Mouse (Mus musculus): ENCODE measurements around the gene Pth1r. TPM values are rescaled to one million over a fixed set of nuclear protein-coding genes. Genes with fewer than 3 reads are reported as not detected.

The Pth1r gene
- polyA plus RNA-seq, 1 experiment: 24.2 TPM

- peak; percentile 29 for DNase-seq (ENCODE audit: low read depth)
- no peak for TF ChIP-seq CTCF (IDR thresholded peaks at IDR 0.05; ENCODE audit: borderline replicate concordance, extremely low read depth, insufficient read depth, insufficient read length)
- no peak for TF ChIP-seq POLR2A (IDR thresholded peaks at IDR 0.05; ENCODE audit: borderline replicate concordance, extremely low read depth, insufficient read depth, insufficient read length, poor library complexity, severe bottlenecking)
Observed at GRCm38 (mm10) chr9:110680736-110681507, 66.0 kb downstream of the Pth1r start.

GRCm38 (mm10) chr9:110678886-110679285 lies 68.1 kb downstream of the Pth1r start:
- no peak for TF ChIP-seq POLR2A (IDR thresholded peaks at IDR 0.05; ENCODE audit: borderline replicate concordance, extremely low read depth, insufficient read depth, insufficient read length, poor library complexity, severe bottlenecking)
- no peak for TF ChIP-seq CTCF (IDR thresholded peaks at IDR 0.05; ENCODE audit: borderline replicate concordance, extremely low read depth, insufficient read depth, insufficient read length)
- no peak for DNase-seq (ENCODE audit: low read depth)

DNA sequence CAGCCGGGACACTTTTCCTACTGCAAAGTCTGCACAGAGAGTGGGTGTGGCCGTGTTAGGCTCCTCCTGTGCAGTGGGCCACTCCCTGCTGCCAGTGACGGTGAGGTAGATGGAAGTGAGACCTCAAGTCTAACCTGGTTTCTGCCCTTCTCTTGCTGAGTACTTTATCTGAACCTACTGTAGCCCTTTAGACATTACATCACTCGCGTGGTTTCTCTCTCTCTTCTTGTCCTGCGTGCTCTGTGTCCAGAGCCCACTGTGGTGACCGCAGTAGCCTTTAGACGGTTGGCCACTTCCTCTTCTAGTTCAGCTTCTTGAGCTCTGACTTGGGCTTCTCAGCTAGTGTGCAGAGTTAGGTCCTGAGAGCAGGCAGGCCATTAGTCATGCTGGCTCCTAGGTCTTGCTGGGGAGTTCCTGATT lies 70.4 kb downstream of the Pth1r start:
- TF ChIP-seq CTCF (IDR thresholded peaks at IDR 0.05; ENCODE audit: borderline replicate concordance, extremely low read depth, insufficient read depth, insufficient read length) (no peak), POLR2A (IDR thresholded peaks at IDR 0.05; ENCODE audit: borderline replicate concordance, extremely low read depth, insufficient read depth, insufficient read length, poor library complexity, severe bottlenecking) (no peak)
- no peak for DNase-seq (ENCODE audit: low read depth)

DNA sequence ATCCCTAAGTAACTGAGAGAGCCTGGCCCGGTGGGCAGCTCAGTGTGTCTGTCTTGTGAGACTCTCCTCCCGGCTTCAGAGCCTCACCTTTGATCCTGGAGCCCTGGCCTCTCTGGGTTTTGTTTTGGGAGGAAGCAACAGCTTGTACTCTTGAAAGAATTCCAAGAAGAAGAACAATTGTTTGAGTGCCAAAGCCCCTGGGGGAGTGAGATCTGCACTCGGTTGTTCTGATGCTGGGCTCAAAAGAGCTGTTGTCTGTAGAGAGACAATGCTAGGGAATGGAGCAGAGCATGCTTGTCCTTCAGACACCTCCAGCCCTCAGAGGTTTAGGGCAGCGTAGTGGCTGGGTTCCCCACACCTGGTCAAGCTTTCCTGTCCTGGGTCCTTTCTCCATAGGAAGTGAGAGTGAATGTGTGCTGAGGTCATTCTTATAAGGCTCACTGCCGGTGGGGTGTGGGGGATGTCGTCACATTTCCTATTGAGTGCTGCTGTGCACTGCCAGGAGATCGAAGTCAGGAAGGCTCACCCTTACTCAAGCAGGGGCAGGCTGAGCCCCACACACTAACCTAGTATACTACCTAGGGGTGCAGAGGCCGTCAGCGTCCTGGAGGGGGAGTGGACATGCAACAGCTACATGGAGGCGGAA lies 73.7 kb downstream of the Pth1r start:
- TF ChIP-seq POLR2A (IDR thresholded peaks at IDR 0.05; ENCODE audit: borderline replicate concordance, extremely low read depth, insufficient read depth, insufficient read length, poor library complexity, severe bottlenecking): no peak
- no peak for TF ChIP-seq CTCF (IDR thresholded peaks at IDR 0.05; ENCODE audit: borderline replicate concordance, extremely low read depth, insufficient read depth, insufficient read length)
- DNase-seq (ENCODE audit: low read depth): no peak

- no peak for DNase-seq (ENCODE audit: low read depth)
- peak; percentile 70 for TF ChIP-seq CTCF (IDR thresholded peaks at IDR 0.05; ENCODE audit: borderline replicate concordance, extremely low read depth, insufficient read depth, insufficient read length)
- no peak for TF ChIP-seq POLR2A (IDR thresholded peaks at IDR 0.05; ENCODE audit: borderline replicate concordance, extremely low read depth, insufficient read depth, insufficient read length, poor library complexity, severe bottlenecking)
Observed at GRCm38 (mm10) chr9:110672462-110673106, 74.4 kb downstream of the Pth1r start.

Other genes starting within 250 kb of the Pth1r start
- 83.3 and 90.6 TPM in 2 replicates for gene Setd2, start 214.5 kb downstream of the Pth1r start, polyA plus RNA-seq (2012; rRNA removed)
- 25.1 and 33.9 TPM in 2 replicates for gene Nradd, start 122.7 kb downstream of the Pth1r start, polyA plus RNA-seq (2012; rRNA removed)
- gene Nbeal2, start 93.0 kb downstream of the Pth1r start, polyA plus RNA-seq (2012; rRNA removed): 11.8 and 15.5 TPM in 2 replicates
- 76.0 and 103 TPM in 2 replicates for gene Ccdc12, start 90.6 kb downstream of the Pth1r start, polyA plus RNA-seq (2012; rRNA removed)
- 0.30 and 0.37 TPM in 2 replicates for gene Myl3, start 5.3 kb downstream of the Pth1r start, polyA plus RNA-seq (2012; rRNA removed)
- gene Prss42, start 51.0 kb upstream of the Pth1r start, polyA plus RNA-seq (2012; rRNA removed): not detected in 2 replicates
- gene Prss44, start 66.8 kb upstream of the Pth1r start, polyA plus RNA-seq (2012; rRNA removed): not detected in 2 replicates
- not detected in 2 replicates for gene Prss43, start 79.5 kb upstream of the Pth1r start, polyA plus RNA-seq (2012; rRNA removed)
- gene Prss45, start 87.4 kb upstream of the Pth1r start, polyA plus RNA-seq (2012; rRNA removed): 0.09 TPM in 1 of 2 replicates, not detected in the other
- gene Prss46, start 97.4 kb upstream of the Pth1r start, polyA plus RNA-seq (2012; rRNA removed): not detected in 2 replicates
- gene Prss50, start 110.8 kb upstream of the Pth1r start, polyA plus RNA-seq (2012; rRNA removed): 0.06 and 0.08 TPM in 2 replicates
- 2.6 and 3.9 TPM in 2 replicates for gene Als2cl, start 132.7 kb upstream of the Pth1r start, polyA plus RNA-seq (2012; rRNA removed)
- gene Tmie, start 133.0 kb upstream of the Pth1r start, polyA plus RNA-seq (2012; rRNA removed): 0.61 and 1.1 TPM in 2 replicates
- not detected in 2 replicates for gene Fam240a, start 169.7 kb upstream of the Pth1r start, polyA plus RNA-seq (2012; rRNA removed)
- 0.25 TPM in 1 of 2 replicates, not detected in the other for gene Tdgf1, start 199.0 kb upstream of the Pth1r start, polyA plus RNA-seq (2012; rRNA removed)
- gene Lrrc2, start 204.4 kb upstream of the Pth1r start, polyA plus RNA-seq (2012; rRNA removed): 0.09 and 0.26 TPM in 2 replicates
- gene Rtp3, start 243.4 kb upstream of the Pth1r start, polyA plus RNA-seq (2012; rRNA removed): 0.11 and 0.12 TPM in 2 replicates

Data from brain, embryonic 14.5 days (tissue).